Mouse (Mus musculus) thymus, postnatal 14 days (tissue): ENCODE measurements at regions not wholly inside any gene's neighbourhood (a gene's known extent, or its start where the extent isn't known, plus 50 kb on each side); places are given as distances from the start of the nearest gene placed in this dataset.

Experiments used
- DNase-seq: peaks from one replicate; pipeline ENCODE4 v3.0.0; 2021

DNA sequence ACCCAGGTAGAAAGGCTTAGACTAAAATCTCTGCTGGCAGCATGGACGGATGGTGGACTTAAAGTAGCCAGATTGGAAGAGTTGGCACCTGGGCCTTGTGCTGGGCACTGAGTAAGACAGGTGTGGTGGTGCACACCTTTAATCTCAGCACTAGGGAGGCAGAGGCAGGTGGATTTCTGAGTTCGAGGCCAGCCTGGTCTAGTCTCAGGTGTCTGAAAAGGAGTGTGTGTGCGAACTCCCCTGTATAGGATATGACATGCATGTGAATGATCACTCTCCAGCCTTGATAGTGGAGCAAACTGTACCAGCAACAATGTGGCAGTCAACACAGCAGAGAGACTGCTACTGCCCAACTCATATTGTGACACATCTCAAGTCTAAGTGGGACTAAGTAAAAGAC, 70.1 kb upstream of the Frmd4a start:
- DNase-seq, result no peak

- DNase-seq, result no peak
Measured at GRCm38 (mm10) chr2:3948331-3948730, 69.2 kb upstream of the Frmd4a start.

DNA sequence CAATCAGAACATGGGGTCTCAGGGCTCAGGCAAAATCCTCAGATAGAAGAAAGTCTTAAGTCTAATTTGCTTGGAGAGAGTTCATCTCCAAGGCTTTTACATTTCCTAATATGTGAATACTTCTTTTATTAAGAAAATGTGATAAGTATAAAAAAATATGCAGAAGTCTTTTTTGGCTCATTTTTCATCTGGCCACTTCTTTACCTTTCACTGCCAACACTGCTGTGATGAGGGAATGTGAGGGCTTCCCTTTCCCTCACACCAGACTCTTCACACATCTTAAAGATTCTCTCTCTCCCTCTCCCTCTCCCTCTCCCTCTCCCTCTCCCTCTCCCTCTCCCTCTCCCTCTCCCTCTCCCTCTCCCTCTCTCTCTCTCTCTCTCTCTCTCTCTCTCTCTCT, 60.0 kb upstream of the Frmd4a start:
- no peak for DNase-seq

DNA sequence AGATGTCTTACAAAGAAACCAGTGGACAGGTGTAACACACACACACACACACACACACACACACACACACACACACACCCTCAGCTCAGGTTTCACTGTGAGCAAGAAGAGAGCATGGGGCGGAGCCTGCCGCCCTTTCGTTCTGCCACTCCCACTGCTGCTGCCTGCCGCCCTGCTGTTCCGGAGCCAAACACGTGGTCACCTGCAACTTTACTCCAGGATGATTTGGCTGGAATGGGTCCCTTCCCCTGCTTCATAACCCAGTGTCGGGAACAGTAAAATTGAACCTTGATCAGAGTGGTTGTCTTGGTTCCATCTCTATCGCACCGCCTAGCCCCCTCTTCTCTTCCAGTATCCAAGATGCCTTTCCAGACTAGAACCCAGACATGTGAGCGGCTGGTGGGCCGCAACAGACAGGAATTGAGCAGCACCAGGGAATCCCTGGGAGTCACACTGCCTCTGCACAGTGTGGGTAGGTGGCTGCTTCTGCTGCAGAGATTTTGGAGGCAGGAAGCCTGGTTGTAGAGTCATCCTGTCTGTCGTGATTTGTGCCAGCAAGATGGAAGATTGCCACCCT, 59.4 kb upstream of the Frmd4a start:
- DNase-seq, result peak; percentile 15

GRCm38 (mm10) chr2:3958711-3959110, 58.8 kb upstream of the Frmd4a start:
- no peak for DNase-seq

DNA sequence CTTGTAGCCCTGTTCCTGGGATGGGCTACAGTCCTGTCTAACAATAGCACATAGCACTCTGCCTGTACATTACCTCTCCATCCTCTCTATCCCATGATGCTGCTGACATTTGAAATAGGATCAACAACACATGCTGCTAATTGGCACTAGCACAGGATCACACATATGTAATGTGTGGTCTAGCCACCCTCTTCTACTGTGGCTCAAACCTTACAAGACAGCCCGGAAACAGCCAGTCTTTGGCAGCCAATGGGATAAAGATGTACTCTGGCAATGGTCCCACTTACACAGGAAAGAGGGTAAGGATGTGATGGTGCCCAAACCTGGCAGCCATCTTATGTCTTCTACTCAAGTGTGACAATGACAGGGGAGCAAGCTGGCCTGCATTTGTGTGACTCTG, 58.3 kb upstream of the Frmd4a start:
- DNase-seq, result no peak

DNA sequence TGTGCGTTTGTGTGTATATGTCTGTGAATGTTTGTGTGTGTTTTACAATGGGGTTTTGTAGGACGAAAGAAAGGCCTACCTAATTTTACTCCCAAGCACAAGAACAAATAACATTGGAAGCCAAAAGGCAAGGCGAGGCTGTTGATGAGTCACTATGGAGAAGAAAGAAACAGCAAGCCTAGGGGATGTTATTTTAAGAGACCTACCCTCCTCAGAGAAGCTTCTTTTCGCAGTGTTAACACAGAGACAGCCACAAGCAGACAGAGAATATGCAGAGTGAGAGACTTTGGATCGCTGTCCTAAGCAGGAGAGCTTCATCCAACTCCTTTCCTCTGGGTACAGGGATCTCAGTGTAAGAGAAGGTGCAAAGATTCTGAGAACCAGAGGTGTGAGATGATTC, 57.3 kb upstream of the Frmd4a start:
- DNase-seq, result no peak

DNA sequence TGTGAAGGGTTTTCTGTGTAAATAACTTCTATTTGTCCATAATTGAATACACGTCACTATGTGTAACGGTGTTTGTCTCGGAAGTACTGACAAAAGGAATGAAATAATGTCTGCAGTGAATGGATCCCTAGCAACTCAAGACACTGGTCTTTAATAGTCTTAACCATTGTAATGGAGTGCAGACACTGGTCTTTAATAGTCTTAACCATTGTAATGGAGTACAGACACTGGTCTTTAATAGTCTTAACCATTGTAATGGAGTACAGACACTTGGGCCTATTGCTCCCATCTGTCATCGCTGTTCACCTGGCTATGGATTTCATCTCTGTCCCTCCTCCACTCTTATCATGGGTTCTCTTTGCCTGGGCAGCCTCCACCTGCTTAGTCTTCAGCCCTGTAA, 53.2 kb upstream of the Frmd4a start:
- no peak for DNase-seq
